Mouse (Mus musculus) v-Abl transformed pro-B cells (cell line): ENCODE measurements at regions not wholly inside any gene's neighbourhood (a gene's known extent, or its start where the extent isn't known, plus 50 kb on each side); places are given as distances from the start of the nearest gene placed in this dataset.

ENCODE experiments used
- in situ Hi-C, 2 experiments: fragments of 400-800 bp; cut with MboI; formaldehyde crosslinking; loops; one replicate each; pipeline ENCODE4 v1.15.1; 2025; ENCODE audit not compliant: unreplicated experiment in 2 of 2

DNA sequence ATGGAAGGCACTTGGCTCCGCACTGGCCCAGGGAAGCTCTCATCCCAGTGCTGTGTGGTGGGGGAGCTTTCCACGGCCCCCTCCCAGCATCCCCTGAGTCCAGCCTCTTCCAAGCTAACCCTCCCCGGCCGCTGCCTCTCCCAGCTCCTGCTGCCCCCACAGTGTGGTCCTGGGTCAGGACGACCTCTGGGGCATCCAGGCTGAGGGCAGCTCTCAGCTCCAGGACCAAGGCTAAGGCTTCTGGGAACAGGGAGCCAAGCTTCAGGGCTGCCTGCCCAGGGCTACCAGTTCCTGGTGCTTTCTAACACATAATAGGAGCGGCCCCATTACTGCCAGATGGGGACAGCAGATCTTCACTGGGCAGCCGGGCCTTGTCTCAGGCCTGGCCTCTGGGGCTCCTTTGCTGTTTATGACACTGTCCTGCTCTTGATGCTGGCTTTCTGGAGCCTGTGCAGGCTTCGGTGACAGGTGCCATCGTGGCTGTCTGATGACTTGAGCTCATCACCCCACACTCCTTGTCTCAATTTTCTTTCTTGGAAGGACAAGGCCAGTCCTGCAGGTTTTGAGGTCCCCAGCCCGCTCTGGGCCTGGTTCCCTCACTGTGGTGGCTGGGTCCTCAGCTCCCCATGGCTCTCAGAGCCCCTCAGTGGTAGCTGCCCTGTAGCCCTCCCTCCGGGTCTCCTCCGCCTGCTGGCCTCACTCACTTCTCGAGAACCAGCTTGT is 71.2 kb upstream of the Tmem189 start:
- in situ Hi-C loops = no loop called here

DNA sequence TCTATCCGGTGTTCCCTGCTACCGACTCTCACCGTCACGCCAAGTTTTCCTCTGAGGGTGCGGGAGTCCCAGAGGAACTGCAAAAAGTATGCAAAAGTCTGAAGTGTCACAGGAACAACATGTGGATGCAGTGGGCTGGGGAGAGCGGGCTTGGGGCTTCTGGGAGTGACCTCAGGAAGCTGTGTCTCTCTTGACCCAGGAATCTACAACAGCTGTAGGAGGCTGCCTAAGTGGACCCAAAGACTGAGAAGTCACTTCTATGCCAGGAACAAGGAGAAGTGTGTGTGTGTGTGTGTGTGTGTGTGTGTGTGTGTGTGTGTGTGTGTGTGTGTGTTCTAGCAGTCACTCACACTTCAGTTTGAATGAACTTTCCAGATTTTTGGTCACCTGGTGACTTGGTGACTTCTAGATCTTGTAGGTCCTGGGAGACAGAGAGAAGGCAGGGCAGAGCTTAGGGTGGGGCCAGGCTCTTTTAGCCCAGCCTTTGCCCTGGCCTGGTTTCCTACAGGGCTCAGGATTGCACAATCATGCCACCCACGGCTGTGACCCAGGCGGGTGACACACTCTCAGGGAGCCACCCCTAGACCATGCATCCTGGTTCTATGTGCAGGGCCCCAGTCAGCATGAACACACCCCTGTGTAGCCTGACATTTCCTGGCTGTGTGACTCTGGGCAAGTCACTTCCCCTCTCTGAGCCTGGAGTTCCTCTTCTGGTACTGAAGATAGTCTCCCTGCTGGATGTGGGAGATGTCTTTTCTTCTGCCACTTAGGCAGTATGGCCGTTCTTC is 70.2 kb upstream of the Tmem189 start:
- in situ Hi-C loops = no loop called here

DNA sequence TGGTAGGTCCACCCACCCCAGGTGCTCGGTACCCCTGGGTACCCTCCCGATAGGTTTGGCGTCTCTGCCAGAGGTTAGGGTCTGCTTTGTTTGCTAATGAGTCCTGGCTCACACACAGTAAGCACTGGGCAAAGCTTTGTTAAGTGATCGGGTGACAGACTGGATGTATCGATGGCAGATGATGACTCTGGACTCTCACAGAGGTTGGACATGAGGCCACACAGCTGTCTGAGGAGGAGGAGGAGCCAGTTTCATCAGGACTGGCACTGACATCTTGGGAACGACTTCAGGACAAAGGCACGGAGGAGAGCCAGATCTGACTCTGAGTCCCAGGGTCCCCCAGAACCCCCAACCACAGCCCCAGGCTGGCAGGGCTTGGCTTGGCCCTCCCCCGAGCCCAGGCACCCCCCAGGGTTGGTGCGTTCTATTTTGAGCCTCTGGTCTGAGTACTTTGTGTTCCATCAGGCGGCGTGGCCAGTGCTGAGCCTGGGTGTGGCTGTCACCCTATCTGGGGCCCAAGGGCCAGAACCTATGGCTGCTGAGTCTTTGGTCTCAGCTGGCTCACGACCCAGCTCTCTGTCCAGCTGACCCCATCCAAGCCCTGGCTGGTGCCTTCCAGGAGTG is 67.6 kb upstream of the Tmem189 start:
- in situ Hi-C loops = no loop called here

DNA sequence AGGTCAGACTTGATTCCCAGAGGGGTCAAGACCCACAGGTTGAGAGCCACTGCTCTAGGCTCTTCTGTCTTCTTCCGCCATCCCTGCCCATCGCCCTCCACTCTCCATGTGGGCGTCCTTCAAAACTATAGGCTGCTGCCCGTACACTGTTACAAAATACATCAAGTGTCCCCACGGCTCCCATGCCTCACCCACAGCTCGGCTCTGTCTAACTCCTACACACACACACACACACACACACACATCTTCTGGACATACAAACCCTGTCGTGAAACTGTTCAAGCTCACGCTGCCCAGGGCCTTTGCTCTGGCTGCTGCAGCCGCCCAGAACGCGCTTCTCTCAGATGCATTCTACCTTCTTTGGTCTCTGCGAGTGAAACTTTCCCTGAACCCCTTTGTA is 67.1 kb upstream of the Tmem189 start:
- in situ Hi-C loops = no loop called here

DNA sequence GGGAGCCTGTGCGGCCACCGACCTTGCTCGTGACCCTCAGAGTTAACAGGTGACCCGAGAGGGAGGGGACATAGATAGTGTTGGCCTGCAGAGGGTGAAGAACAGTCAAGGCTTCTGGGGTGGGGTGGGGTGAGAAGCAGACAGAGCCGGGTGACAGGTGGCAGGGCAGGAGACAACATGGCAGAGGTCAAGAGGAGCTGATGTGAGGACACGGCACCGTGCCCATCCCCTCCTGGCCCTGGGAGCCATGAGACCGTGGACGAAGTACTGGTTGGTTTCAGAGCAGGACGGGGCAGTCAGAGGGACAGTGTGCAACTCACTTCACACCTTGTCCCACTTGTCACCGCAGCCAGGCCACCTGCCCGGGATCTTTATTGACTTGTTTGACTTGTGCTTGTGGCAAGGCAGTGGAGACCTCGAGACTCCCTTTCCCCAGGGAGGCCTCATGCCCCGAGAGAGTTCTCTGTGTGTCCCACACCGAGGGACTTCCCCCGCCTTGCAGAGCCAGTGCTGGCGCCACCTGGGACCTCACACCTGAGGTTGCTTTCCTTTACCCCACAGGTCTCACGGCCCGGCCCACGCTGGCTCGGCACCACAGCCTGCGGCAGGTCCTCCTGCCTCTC is 65.4 kb upstream of the Tmem189 start:
- in situ Hi-C loops = no loop called here

DNA sequence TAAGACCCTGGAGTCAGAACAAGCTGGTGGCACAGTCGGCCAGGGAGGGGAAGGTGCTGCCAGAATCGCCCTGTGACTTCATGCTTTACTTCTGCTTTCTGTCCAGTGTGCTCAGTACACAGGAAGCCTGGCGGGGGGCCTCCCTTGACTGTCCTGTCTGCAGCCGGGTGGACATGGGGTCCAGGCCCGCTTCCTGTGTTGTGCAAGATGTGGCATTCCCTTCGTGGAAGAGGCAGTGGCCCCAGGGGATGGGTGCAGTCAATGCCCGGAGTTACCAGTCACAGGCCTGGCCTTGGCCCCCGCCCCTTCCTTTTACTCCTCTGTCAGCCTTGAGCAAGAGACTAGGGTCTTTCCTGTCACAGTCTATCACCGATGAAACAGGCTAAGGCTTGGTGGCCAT is 64.3 kb upstream of the Tmem189 start:
- in situ Hi-C loops = no loop called here

DNA sequence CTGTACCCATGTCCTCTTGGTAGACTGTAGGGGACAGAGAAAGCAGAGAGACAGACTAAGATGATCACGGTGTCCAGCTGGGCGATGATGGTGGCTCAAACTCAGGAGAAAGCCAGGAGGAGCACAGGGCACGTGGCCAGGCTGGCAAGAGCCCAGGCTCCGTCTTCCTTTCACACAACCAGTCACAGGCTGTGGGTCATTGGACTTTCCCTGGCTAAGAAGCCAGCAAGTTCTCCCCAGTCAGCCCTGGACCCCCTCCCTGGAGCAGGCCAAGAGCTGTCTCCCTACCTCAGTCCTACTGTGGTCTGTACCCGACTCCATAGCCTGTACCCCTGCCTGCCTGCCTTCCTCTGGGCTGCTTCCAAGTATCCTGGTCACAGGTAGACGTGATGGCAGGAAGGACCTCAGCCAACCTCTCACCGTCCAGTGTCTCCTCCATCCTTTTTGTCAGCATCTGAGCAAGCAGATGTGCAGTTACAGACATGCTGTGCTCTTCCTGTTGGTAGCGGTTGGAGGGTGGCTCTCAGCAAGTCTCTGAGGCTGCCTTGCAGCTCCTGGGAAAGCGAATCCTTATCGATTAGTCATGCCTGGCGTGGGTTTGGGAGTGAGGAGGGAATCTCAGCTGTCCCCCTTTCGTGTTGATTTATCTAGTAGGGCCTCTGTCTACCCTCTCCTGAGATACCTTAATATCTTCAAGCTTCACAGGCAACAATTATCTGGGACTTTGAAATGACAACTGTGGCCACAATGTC is 63.4 kb upstream of the Tmem189 start:
- in situ Hi-C loops = no loop called here

DNA sequence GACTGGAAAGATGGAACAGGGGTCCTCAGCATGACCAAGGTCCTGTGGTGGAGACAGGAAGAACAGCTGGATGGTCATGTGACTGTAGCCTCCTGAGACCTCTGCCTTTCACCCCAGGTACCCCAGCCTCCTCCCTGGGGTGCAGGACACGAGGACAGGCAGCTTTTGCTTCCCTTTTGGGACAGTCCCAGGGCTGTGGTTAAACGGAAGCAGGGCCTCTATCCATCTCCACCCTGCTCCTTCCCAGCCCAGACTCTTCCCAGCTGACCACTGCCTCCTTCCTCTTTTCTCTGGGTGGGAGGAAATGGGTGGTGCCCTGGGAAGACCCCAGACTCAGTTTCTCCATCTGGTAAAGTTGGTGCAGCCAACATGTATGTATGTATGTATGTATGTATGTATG is 62.0 kb upstream of the Tmem189 start:
- in situ Hi-C loops = no loop called here

DNA sequence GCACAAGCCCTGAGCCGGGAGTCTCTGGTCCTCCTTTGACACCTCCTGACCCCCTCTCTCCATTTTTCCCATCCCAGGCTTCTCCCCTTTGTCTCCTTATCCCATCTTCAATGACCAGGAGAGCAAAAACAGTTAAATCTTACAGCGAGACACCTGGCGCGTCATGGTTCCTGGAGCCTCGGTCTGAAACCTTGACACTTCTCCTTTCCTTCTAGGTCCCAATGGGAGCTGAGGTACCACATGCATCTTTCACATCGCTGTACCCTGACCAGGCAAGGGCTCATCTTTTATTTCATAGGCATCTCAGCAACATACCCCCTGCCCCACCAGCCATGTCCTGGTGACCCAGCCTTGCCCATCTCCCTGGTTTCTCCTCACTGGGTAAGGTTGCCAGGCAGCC is 58.7 kb upstream of the Tmem189 start:
- in situ Hi-C loops = no loop called here

DNA sequence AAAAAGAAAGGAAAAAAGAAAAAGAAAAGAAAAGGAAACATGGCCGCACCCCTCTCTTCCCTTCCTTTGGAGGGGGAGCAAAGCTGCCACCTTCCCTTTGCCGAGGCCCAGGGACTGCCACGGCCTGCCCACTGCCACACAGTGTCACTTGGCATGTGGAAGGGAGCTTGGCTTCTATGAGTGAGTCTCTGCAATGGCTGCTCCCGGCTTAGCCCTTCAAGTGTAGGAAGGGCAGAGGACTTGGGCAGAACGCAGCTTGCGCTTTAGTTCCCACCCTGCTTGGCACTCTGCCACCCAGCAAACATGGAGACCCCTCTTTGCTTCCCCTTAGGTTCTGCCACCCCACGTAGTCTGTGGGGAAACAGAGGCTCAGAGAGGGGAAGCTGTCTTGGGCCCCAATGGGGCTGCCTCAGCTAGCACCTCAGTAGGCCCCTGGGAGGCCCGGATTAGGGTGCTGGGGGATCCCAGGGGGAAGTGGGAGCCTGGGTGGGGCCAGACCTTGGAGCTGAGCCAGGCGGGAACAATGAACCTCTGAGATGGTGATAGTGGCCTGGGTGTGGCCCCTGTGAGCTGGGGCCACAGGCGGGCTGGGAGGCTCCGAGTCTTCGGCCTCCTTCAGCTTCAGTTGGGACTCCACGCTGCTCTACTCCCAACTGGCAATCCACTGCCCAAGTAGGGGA is 57.7 kb upstream of the Tmem189 start:
- in situ Hi-C loops = no loop called here

DNA sequence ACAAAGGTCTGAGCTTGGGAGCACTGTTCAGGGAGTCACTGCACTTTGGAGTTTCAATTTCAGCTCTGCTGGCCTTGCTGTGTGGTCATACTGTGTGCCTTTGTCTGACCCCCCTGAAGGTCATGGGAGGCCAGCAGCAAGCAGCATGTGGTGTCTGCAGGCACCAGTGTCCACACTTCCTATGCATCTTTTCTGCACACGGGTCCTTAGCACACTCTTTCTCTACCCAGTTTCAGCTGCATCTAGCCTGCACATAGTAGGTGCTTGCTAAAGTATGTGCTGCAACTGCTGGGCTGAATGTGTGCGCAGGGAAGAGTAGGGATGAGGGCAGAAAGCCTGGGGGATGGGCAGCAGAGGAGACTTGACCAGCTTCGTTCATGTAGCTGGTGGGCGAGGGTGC is 56.7 kb upstream of the Tmem189 start:
- in situ Hi-C loops = no loop called here

DNA sequence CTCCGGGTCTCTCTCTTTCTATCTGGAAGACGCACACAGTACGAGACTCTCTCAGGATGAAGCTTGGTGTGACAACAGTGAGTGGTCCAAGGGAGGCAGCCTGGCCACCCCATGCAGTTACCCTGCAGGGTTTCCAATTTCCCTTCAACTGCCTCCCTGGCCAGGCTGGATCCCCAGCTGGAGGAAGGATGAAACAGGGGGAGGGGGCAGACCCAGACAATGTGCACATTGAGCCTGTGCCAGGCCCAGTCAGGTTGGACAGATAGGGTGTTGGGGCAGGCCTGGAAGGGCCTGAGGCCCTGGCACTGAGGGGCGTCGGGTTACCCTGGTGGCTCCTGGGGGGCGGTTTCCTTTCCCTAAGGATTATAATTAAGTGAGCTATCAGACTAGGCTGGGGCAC is 55.8 kb upstream of the Tmem189 start:
- in situ Hi-C loops = no loop called here

DNA sequence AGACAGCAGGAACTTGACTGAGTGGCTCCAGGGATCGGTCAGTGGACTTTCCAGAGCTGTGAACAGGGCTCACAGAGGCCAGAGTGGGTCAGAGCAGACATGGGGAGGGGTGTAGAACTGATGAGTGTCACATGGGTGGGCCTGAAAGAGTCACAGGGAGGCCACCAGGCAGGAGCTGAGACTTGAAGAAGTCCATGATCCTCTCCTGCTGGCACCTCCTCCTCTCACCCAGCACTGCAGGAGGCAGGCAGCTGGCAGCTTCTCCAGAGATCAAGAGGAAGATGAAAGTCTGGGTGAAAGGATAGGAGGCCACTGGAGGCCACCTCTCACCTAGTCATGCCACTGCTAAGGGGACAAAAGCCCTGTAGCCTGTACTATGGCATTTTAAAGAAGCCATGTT is 54.5 kb upstream of the Tmem189 start:
- in situ Hi-C loops = no loop called here

DNA sequence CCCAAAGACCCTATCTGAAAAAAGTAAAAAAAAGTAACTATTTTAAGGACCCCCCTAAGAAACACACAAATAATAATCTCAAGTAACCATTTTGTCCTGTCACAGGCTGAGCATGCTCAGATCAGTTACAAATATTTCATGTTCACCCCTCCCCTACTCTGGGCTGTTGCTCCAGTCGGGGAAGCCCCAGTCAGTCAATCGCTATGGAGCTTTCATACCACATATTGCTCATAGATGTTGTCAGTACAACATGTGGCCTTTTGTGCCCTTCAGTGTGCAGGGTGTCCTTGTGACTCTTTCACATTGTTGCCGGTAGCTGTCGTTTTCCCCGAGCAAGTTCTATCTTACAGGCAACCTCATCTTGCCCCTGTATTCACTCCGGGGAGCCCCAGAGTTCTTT is 52.9 kb upstream of the Tmem189 start:
- in situ Hi-C loops = no loop called here

DNA sequence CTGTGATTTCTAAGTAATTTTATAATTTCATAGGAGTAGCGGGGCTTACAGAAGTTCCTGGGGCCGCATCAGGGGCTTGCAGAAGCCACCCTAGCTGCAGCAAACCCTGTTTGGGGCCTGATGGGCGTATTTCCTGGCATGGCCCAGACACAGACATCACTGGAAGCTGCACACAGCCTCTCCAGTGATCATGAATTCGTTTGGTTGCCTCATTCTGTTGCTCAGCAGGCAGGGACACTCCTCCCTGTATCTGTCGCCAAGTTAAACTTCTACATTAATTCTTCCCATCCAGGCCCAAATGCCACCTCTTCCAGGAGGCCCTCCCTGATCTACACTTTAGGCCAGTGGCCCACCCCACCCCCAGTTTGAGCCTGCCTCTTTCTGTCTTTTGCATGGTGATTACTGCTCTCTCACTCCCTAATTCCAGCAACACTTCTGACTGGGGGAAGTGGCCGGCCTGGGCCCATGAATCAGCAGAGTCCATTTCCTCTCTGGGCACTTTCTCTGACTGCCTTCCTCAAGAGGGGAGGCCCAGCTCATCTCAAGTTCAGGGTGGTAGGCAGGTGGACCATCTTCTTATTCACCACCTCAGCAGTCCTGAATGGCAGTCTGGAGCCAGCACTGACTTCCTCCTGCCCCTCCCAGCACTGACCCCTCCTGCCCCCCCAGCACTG is 51.0 kb upstream of the Tmem189 start:
- in situ Hi-C loops = no loop called here
